Mouse (Mus musculus): ENCODE measurements at regions not wholly inside any gene's neighbourhood (a gene's known extent, or its start where the extent isn't known, plus 50 kb on each side); places are given as distances from the start of the nearest gene placed in this dataset.

DNA sequence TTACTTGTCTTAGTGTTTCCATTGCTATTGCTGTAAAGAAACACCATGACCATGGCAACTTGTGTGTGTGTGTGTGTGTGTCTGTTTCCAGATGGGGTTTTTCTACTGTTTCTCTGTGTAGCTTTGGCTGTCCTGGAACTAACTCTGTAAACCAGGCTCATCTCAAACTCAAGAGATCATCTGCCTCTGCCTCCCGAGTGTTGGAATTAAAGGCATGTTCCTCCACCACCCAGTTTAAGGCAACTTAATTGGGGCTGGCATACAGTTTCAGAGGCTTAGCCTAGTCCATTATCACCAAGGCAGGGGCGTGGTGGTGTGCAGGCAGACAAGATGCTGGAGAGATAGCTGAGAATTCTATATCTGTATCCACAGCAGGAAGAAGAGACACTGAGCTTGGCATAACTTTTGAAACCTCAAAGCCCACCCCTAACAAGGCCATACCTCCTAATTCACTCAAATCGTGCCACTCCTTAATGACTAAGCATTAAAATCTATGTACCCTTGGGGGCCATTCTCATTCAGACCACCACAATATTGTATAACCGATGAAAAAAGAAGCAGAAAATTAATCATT, 65.5 kb upstream of the Med14 start:
- TF ChIP-seq ZNF384 (IDR thresholded peaks at IDR 0.05; ENCODE audit: low read depth, low read length) (no peak), CHD2 (IDR thresholded peaks at IDR 0.05; ENCODE audit: low read depth, low read length) (no peak), ZC3H11A (IDR thresholded peaks at IDR 0.05; ENCODE audit: borderline replicate concordance, low read depth, low read length) (no peak), HCFC1 (IDR thresholded peaks at IDR 0.05; ENCODE audit: borderline replicate concordance, insufficient read depth, low read length) (no peak), MAFK (IDR thresholded peaks at IDR 0.05; ENCODE audit: insufficient read depth, low read depth, low read length) (no peak)

Measured in ES-E14 (cell line).